In the genomic region with DNA sequence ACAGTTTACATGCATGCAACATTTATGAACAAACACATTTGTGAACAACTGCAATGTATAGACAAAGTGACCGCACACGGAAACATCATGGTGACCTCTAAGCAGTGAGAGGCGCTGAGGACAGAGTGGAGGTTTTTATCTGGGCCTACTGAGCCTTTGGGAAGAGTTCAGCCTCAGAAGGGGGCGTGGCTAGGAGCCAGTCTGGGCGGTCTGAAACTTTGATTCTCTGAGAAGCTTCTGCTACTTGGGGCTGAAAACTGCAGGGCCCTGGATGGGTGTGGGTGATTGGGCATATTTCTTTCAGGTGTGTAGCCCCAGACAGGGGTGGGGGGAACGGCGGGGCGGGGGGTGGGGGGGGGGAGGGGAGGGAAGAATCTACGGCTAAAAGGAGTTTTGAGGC, we compare ENCODE assay signal across 9 mouse cellular contexts. TPM values are rescaled to one million over a fixed set of nuclear protein-coding genes. Genes with fewer than 3 reads are reported as not detected.
DNase-seq lines count a peak whose midpoint lies in the region; ATAC-seq and TF ChIP-seq lines count a peak whose summit lies in the region.
"Had no signal": no experiment of that assay in that cellular context is flagged by ENCODE, and none has a peak within 500 bp of the region (broad histone marks: within the 10 kb centered on the region; RNA-seq: fewer than 3 reads in every experiment).

No protein-coding gene starts in this region.

- peak overlapping the region; percentile 70 for H3K27ac ChIP-seq in lung, embryonic 15.5 days
- H3K27ac ChIP-seq in embryonic facial prominence, embryonic 15.5 days (replicated peaks), result peak overlapping the region; percentile 75; the same call in 1 of the 2 replicates
- H3K27ac ChIP-seq in stomach, postnatal 0 days (replicated peaks), result peak overlapping the region; percentile 24; the same call in 1 of the 2 replicates
- H3K27ac ChIP-seq: macrophage had no signal

- TF ChIP-seq CTCF in lung, adult 2 months (IDR thresholded peaks at IDR 0.05; ENCODE audit: insufficient read depth, low read length), result no peak
- TF ChIP-seq CTCF in stomach, postnatal 0 days (IDR thresholded peaks at IDR 0.05; ENCODE audit: low read depth), result no peak

- ATAC-seq in lung, embryonic 15.5 days (ENCODE audit: borderline replicate concordance, extremely low read depth, low FRiP score, low TSS enrichment), result peak; percentile 60; the same call in 1 of the 2 replicates
- ATAC-seq in embryonic facial prominence, embryonic 15.5 days (ENCODE audit: insufficient number of reproducible peaks, low FRiP score, low TSS enrichment, low read depth), result peak; percentile 55; the same call in 1 of the 2 replicates
- ATAC-seq in stomach, postnatal 0 days (ENCODE audit: low FRiP score, low TSS enrichment), result peak; percentile 57

- H3K4me1 ChIP-seq in lung, embryonic 15.5 days, result peaks cover 53% of the 10 kb centered on the region
- peaks cover 2% of the 10 kb centered on the region; the same call in 1 of the 2 replicates for H3K4me1 ChIP-seq in lung, adult 2 months (ENCODE audit: control insufficient read depth, insufficient read depth, low read length)
- H3K4me1 ChIP-seq in embryonic facial prominence, embryonic 15.5 days, result peaks cover 45% of the 10 kb centered on the region
- no peaks in the 10 kb centered on the region; the same call in 1 of the 2 replicates for H3K4me1 ChIP-seq in stomach, postnatal 0 days (replicated peaks; ENCODE audit: control insufficient read depth, insufficient read depth)

- 4% methylated on average over 6 of the region's 9 CpGs for WGBS in lung, embryonic 15.5 days
- WGBS in lung, adult 2 months, result 25% methylated on average over 6 of the region's 9 CpGs
- 13% methylated on average over 7 of the region's 9 CpGs for WGBS in embryonic facial prominence, embryonic 15.5 days
- WGBS in stomach, postnatal 0 days, result 16% methylated on average over 6 of the region's 9 CpGs

- H3K4me3 ChIP-seq in lung, embryonic 15.5 days, result no peak overlapping the region
- no peak overlapping the region for H3K4me3 ChIP-seq in lung, adult 2 months (replicated peaks; ENCODE audit: extremely low read depth, low read depth, low read length)
- no peak overlapping the region for H3K4me3 ChIP-seq in embryonic facial prominence, embryonic 15.5 days (replicated peaks)
- H3K4me3 ChIP-seq in stomach, postnatal 0 days (ENCODE audit: low read depth, low read length), result no peak overlapping the region

- no peak overlapping the region for H3K9ac ChIP-seq in lung, embryonic 15.5 days
- H3K9ac ChIP-seq in embryonic facial prominence, embryonic 15.5 days, result no peak overlapping the region
- no peak overlapping the region for H3K9ac ChIP-seq in stomach, postnatal 0 days (ENCODE audit: low read length)

- no peaks in the 10 kb centered on the region for H3K9me3 ChIP-seq in lung, embryonic 15.5 days
- H3K9me3 ChIP-seq in embryonic facial prominence, embryonic 15.5 days (replicated peaks), result no peaks in the 10 kb centered on the region
- no peaks in the 10 kb centered on the region for H3K9me3 ChIP-seq in stomach, postnatal 0 days (ENCODE audit: control insufficient read depth, low read length)

- H3K27me3 ChIP-seq in lung, embryonic 15.5 days, result no peaks in the 10 kb centered on the region
- H3K27me3 ChIP-seq in embryonic facial prominence, embryonic 15.5 days, result no peaks in the 10 kb centered on the region
- H3K27me3 ChIP-seq in stomach, postnatal 0 days (ENCODE audit: control insufficient read depth, insufficient read depth, low read length), result no peaks in the 10 kb centered on the region

- TF ChIP-seq POLR2A in lung, adult 2 months (IDR thresholded peaks at IDR 0.05; ENCODE audit: borderline replicate concordance, extremely low read depth, low read depth, low read length), result no peak

- TF ChIP-seq EP300 in stomach, postnatal 0 days (optimal IDR thresholded peaks at IDR 0.05), result no peak

- H3K4me2 ChIP-seq in lung, embryonic 15.5 days, result peak overlapping the region; percentile 26; the same call in 1 of the 2 replicates
- peak overlapping the region; percentile 30 for H3K4me2 ChIP-seq in embryonic facial prominence, embryonic 15.5 days (replicated peaks)
- no peak overlapping the region for H3K4me2 ChIP-seq in stomach, postnatal 0 days (replicated peaks; ENCODE audit: low read depth)

- H3K36me3 ChIP-seq in lung, embryonic 15.5 days, result no peaks in the 10 kb centered on the region
- H3K36me3 ChIP-seq in embryonic facial prominence, embryonic 15.5 days, result no peaks in the 10 kb centered on the region
- H3K36me3 ChIP-seq in stomach, postnatal 0 days (ENCODE audit: control insufficient read depth, insufficient read depth, low read length), result no peaks in the 10 kb centered on the region

- no peak for DNase-seq in lung, adult 2 months
- DNase-seq in kidney, postnatal 36 days, result peak; percentile 59 to 79
- DNase-seq in stomach, postnatal 0 days (ENCODE audit: low spot score), result peak; percentile 46
- no peak for DNase-seq in thymus, postnatal 36 days
- no peak for DNase-seq in cerebellum, postnatal 25 days
- no peak for DNase-seq in layer of hippocampus, adult 9-11 months

RNA-seq across cellular contexts. Expression of a gene that starts 14.5 kb away (rescaled TPM):
- 14.8 and 16.6 TPM in 2 replicates for polyA plus RNA-seq in lung, embryonic 15.5 days (2015; fragmentation: Nextera tagmentation; extraction: Ambion mirVana)
- polyA plus RNA-seq in lung, adult 2 months (2012; rRNA removed), result 4.3 and 5.3 TPM in 2 replicates
- 12.4 and 12.9 TPM in 2 replicates for polyA plus RNA-seq in embryonic facial prominence, embryonic 15.5 days (2015; fragmentation: Nextera tagmentation; extraction: Ambion mirVana)
- 1.8 and 1.9 TPM in 2 replicates for polyA plus RNA-seq in stomach, postnatal 0 days (2015; fragmentation: Nextera tagmentation; extraction: Ambion mirVana)
- polyA plus RNA-seq: macrophage had no signal

Comparison
In these comparisons a context has a peak if more than half of its experiments do, and no peak if none do; other contexts are left out.
1. H3K27ac ChIP-seq: peak in every context shown above with its lines; median percentile 75 in embryonic facial prominence, embryonic 15.5 days; 70 in lung, embryonic 15.5 days; 24 in stomach, postnatal 0 days.
2. DNase-seq: peak in kidney, postnatal 36 days (2 of 2) and stomach, postnatal 0 days (single experiment); none in lung, adult 2 months (single experiment), thymus, postnatal 36 days (0 of 2), cerebellum, postnatal 25 days (0 of 2) and layer of hippocampus, adult 9-11 months (single experiment).
3. Peak in every context shown above with its lines, with median percentiles within 50 percentile points of each other: ATAC-seq.